In genomic region chr9:60713616-60714015, GRCm38 (mm10) we compare ENCODE assay signal across 7 mouse cellular contexts. TPM values are rescaled to one million over a fixed set of nuclear protein-coding genes. Genes with fewer than 3 reads are reported as not detected.
DNase-seq lines count a peak whose midpoint lies in the region; ATAC-seq lines count a peak whose summit lies in the region.

No protein-coding gene starts in this region.

- H3K4me1 ChIP-seq in liver, embryonic 11.5 days (replicated peaks; ENCODE audit: control insufficient read depth, insufficient read depth, low read length), result no peaks in the 10 kb centered on the region
- H3K4me1 ChIP-seq in forebrain, embryonic 10.5 days, result peaks cover 20% of the 10 kb centered on the region
- H3K4me1 ChIP-seq in intestine, embryonic 14.5 days (replicated peaks; ENCODE audit: control insufficient read depth, insufficient read depth, low read length), result peaks cover 3% of the 10 kb centered on the region; the same call in 1 of the 2 replicates
- H3K4me1 ChIP-seq in neural tube, embryonic 15.5 days, result peaks cover 38% of the 10 kb centered on the region

- peak overlapping the region; percentile 85 for H3K4me2 ChIP-seq in liver, embryonic 11.5 days
- H3K4me2 ChIP-seq in intestine, embryonic 14.5 days (ENCODE audit: low read length), result peak overlapping the region; percentile 99
- H3K4me2 ChIP-seq in neural tube, embryonic 15.5 days, result peak overlapping the region; percentile 96

- no peak overlapping the region for H3K27ac ChIP-seq in liver, embryonic 11.5 days (ENCODE audit: low read depth, low read length)
- peak overlapping the region; percentile 86; the same call in 1 of the 2 replicates for H3K27ac ChIP-seq in forebrain, embryonic 10.5 days
- no peak overlapping the region for H3K27ac ChIP-seq in intestine, embryonic 14.5 days (ENCODE audit: low read depth)
- peak overlapping the region; percentile 76; the same call in 1 of the 2 replicates for H3K27ac ChIP-seq in neural tube, embryonic 15.5 days (replicated peaks)

- no peak for ATAC-seq in liver, embryonic 11.5 days (replicated peaks; ENCODE audit: low FRiP score)
- ATAC-seq in intestine, embryonic 14.5 days (replicated peaks; ENCODE audit: low FRiP score, low TSS enrichment, low read depth), result no peak
- peak; percentile 48; the same call in 1 of the 2 replicates for ATAC-seq in neural tube, embryonic 15.5 days (ENCODE audit: low FRiP score)
- no peak for ATAC-seq in monocyte, adult 5-6 weeks (replicated peaks; ENCODE audit: insufficient number of reproducible peaks, low FRiP score, low TSS enrichment, poor library complexity, severe bottlenecking)

- WGBS in liver, embryonic 11.5 days, result 44% methylated on average over 4 of the region's 4 CpGs
- 45% methylated on average over 4 of the region's 4 CpGs for WGBS in forebrain, embryonic 10.5 days
- WGBS in intestine, embryonic 14.5 days, result 47% methylated on average over 4 of the region's 4 CpGs
- WGBS in neural tube, embryonic 15.5 days, result 36% methylated on average over 4 of the region's 4 CpGs

- H3K9ac ChIP-seq in liver, embryonic 11.5 days (ENCODE audit: low read depth, low read length), result no peak overlapping the region
- H3K9ac ChIP-seq in intestine, embryonic 14.5 days (ENCODE audit: low read length), result peak overlapping the region; percentile 68
- H3K9ac ChIP-seq in neural tube, embryonic 15.5 days (replicated peaks), result peak overlapping the region; percentile 75

- no peak for DNase-seq in liver, embryonic 11.5 days (ENCODE audit: low spot score)
- DNase-seq in liver, result no peak
- no peak for DNase-seq in forebrain, embryonic 10.5 days (ENCODE audit: extremely low spot score, low spot score)
- DNase-seq in intestine, embryonic 14.5 days (ENCODE audit: low spot score), result no peak
- DNase-seq in urinary bladder, postnatal 36 days (ENCODE audit: low spot score in 2 of 2), result no peak

- no peak overlapping the region for H3K4me3 ChIP-seq in liver, embryonic 11.5 days (ENCODE audit: low read depth, low read length)
- peak overlapping the region; percentile 81 for H3K4me3 ChIP-seq in forebrain, embryonic 10.5 days
- peak overlapping the region; percentile 64 for H3K4me3 ChIP-seq in intestine, embryonic 14.5 days (ENCODE audit: low read depth, low read length)
- H3K4me3 ChIP-seq in neural tube, embryonic 15.5 days (replicated peaks), result peak overlapping the region; percentile 68

- no peaks in the 10 kb centered on the region for H3K9me3 ChIP-seq in liver, embryonic 11.5 days (ENCODE audit: control insufficient read depth, low read length)
- no peaks in the 10 kb centered on the region for H3K9me3 ChIP-seq in forebrain, embryonic 10.5 days
- H3K9me3 ChIP-seq in intestine, embryonic 14.5 days (ENCODE audit: control insufficient read depth, low read length), result no peaks in the 10 kb centered on the region
- H3K9me3 ChIP-seq in neural tube, embryonic 15.5 days (replicated peaks), result no peaks in the 10 kb centered on the region

- H3K36me3 ChIP-seq in liver, embryonic 11.5 days (ENCODE audit: control insufficient read depth, insufficient read depth, low read length), result no peaks in the 10 kb centered on the region
- no peaks in the 10 kb centered on the region for H3K36me3 ChIP-seq in forebrain, embryonic 10.5 days (replicated peaks)
- no peaks in the 10 kb centered on the region for H3K36me3 ChIP-seq in intestine, embryonic 14.5 days (ENCODE audit: control insufficient read depth, insufficient read depth, low read length)
- H3K36me3 ChIP-seq in neural tube, embryonic 15.5 days, result no peaks in the 10 kb centered on the region

- H3K27me3 ChIP-seq in liver, embryonic 11.5 days (replicated peaks; ENCODE audit: control insufficient read depth, insufficient read depth, low read length), result peaks cover 26% of the 10 kb centered on the region
- peaks cover 42% of the 10 kb centered on the region for H3K27me3 ChIP-seq in forebrain, embryonic 10.5 days (ENCODE audit: poor library complexity, severe bottlenecking)
- 0 out of 2 replicates have a peak, but pooled peaks cover 2% of the 10 kb centered on the region for H3K27me3 ChIP-seq in intestine, embryonic 14.5 days (replicated peaks; ENCODE audit: control insufficient read depth, insufficient read depth, low read length)
- no peaks in the 10 kb centered on the region for H3K27me3 ChIP-seq in neural tube, embryonic 15.5 days (replicated peaks)

RNA-seq across cellular contexts. Expression of gene Larp6, which starts 0.8 kb away (rescaled TPM):
- 0.31 and 0.38 TPM in 2 replicates for polyA plus RNA-seq in liver, embryonic 11.5 days (2014; fragmentation: Nextera tagmentation; extraction: Ambion mirVana)
- polyA plus RNA-seq in forebrain, embryonic 10.5 days (2016; fragmentation: Nextera tagmentation; extraction: Ambion mirVana), result 0.74 and 0.82 TPM in 2 replicates
- 2.2 and 2.7 TPM in 2 replicates for polyA plus RNA-seq in intestine, embryonic 14.5 days (2014; fragmentation: Nextera tagmentation; extraction: Ambion mirVana)
- 21.5 and 24.1 TPM in 2 replicates for polyA plus RNA-seq in neural tube, embryonic 15.5 days (2015; fragmentation: Nextera tagmentation; extraction: Ambion mirVana)
- not detected in 3 replicates for total RNA-seq in monocyte, adult 5-6 weeks (2017)

RNA-seq across cellular contexts. Expression of gene Lrrc49, which starts 25.7 kb away (rescaled TPM):
- polyA plus RNA-seq in liver, embryonic 11.5 days (2014; fragmentation: Nextera tagmentation; extraction: Ambion mirVana), result 4.3 and 4.4 TPM in 2 replicates
- 29.7 and 31.7 TPM in 2 replicates for polyA plus RNA-seq in forebrain, embryonic 10.5 days (2016; fragmentation: Nextera tagmentation; extraction: Ambion mirVana)
- 18.7 and 21.2 TPM in 2 replicates for polyA plus RNA-seq in intestine, embryonic 14.5 days (2014; fragmentation: Nextera tagmentation; extraction: Ambion mirVana)
- 65.7 and 77.7 TPM in 2 replicates for polyA plus RNA-seq in neural tube, embryonic 15.5 days (2015; fragmentation: Nextera tagmentation; extraction: Ambion mirVana)
- total RNA-seq in monocyte, adult 5-6 weeks (2017), result 0.85 to 2.6 TPM (median 0.86 TPM) in 3 replicates

Comparison
In these comparisons a context has a peak if more than half of its experiments do, and no peak if none do; other contexts are left out.
1. H3K27ac ChIP-seq: peak in forebrain, embryonic 10.5 days (single experiment) and neural tube, embryonic 15.5 days (single experiment); none in liver, embryonic 11.5 days (single experiment) and intestine, embryonic 14.5 days (single experiment).
2. Peak in every context shown above with its lines, with median percentiles within 50 percentile points of each other: H3K4me2 ChIP-seq.